Mouse (Mus musculus): ENCODE data around the gene Stxbp6. TPM values are rescaled to one million over a fixed set of nuclear protein-coding genes. Genes with fewer than 3 reads are reported as not detected.

Stxbp6 gene
- total and polyA plus RNA-seq, 3 experiments = not detected

- Histone ChIP-seq H3K9me3 (replicated peaks; ENCODE audit: insufficient read depth, low read length) (no peaks in the 10 kb centered on the region), H3K27ac (ENCODE audit: control insufficient read depth, low read depth, low read length) (no peak overlapping the region), H3K4me1 (ENCODE audit: control insufficient read depth in 1 of 2, insufficient read depth in 2 of 2, low read length in 2 of 2) (no peaks in the 10 kb centered on the region), H3K27me3 (ENCODE audit: control insufficient read depth in 1 of 2, insufficient read depth in 2 of 2, low read length in 2 of 2) (no peaks in the 10 kb centered on the region), H3K9ac (ENCODE audit: control insufficient read depth, low read depth, low read length, poor library complexity, severe bottlenecking) (no peak overlapping the region), H3K4me3 (ENCODE audit: control insufficient read depth in 1 of 2, insufficient read depth in 1 of 2, low read depth in 2 of 2, low read length in 2 of 2) (no peak overlapping the region), H3K36me3 (ENCODE audit: control insufficient read depth in 1 of 2, insufficient read depth in 2 of 2, low read length in 2 of 2) (no peaks in the 10 kb centered on the region), H3K79me2 (ENCODE audit: control insufficient read depth, insufficient read depth, low read length, poor library complexity) (no peaks in the 10 kb centered on the region)
- TF ChIP-seq USF1 (IDR thresholded peaks at IDR 0.05; ENCODE audit: low read depth, low read length) (no peak), MYC (IDR thresholded peaks at IDR 0.05; ENCODE audit: low read depth, low read length) (no peak), UBTF (IDR thresholded peaks at IDR 0.05; ENCODE audit: borderline replicate concordance, insufficient read depth, low read depth, low read length) (no peak), NELFE (IDR thresholded peaks at IDR 0.05; ENCODE audit: low read depth, low read length) (no peak), EP300 (IDR thresholded peaks at IDR 0.05; ENCODE audit: low read depth in 1 of 2, low read length in 2 of 2) (no peak), KAT2A (conservative IDR thresholded peaks at IDR 0.05; ENCODE audit: low read depth, low read length) (no peak), HCFC1 (IDR thresholded peaks at IDR 0.05; ENCODE audit: low read depth, low read length) (no peak)
- DNase-seq (ENCODE audit: low read depth, low spot score) = no peak
These were observed 209.1 kb downstream of the Stxbp6 start for GRCm38 (mm10) chr12:44865442-44865841.

- Histone ChIP-seq H3K9ac (ENCODE audit: control insufficient read depth, low read depth, low read length, poor library complexity, severe bottlenecking) (no peak overlapping the region), H3K4me3 (ENCODE audit: control insufficient read depth in 1 of 2, insufficient read depth in 1 of 2, low read depth in 2 of 2, low read length in 2 of 2) (no peak overlapping the region), H3K79me2 (ENCODE audit: control insufficient read depth, insufficient read depth, low read length, poor library complexity) (no peaks in the 10 kb centered on the region), H3K4me1 (ENCODE audit: control insufficient read depth in 1 of 2, insufficient read depth in 2 of 2, low read length in 2 of 2) (no peaks in the 10 kb centered on the region), H3K27ac (ENCODE audit: control insufficient read depth, low read depth, low read length) (no peak overlapping the region), H3K27me3 (ENCODE audit: control insufficient read depth in 1 of 2, insufficient read depth in 2 of 2, low read length in 2 of 2) (no peaks in the 10 kb centered on the region), H3K36me3 (ENCODE audit: control insufficient read depth in 1 of 2, insufficient read depth in 2 of 2, low read length in 2 of 2) (no peaks in the 10 kb centered on the region), H3K9me3 (replicated peaks; ENCODE audit: insufficient read depth, low read length) (no peaks in the 10 kb centered on the region)
- TF ChIP-seq POLR2AphosphoS5 (IDR thresholded peaks at IDR 0.05; ENCODE audit: borderline replicate concordance, low read depth, low read length) (no peak), MYC (IDR thresholded peaks at IDR 0.05; ENCODE audit: low read depth, low read length) (no peak), USF1 (IDR thresholded peaks at IDR 0.05; ENCODE audit: low read depth, low read length) (no peak), ZC3H11A (IDR thresholded peaks at IDR 0.05; ENCODE audit: low read depth, low read length) (no peak), GABPA (IDR thresholded peaks at IDR 0.05; ENCODE audit: low read depth, low read length) (no peak), MEF2A (IDR thresholded peaks at IDR 0.05; ENCODE audit: extremely low read depth, insufficient replicate concordance, low read depth, low read length, poor library complexity, severe bottlenecking) (no peak), SIN3A (IDR thresholded peaks at IDR 0.05; ENCODE audit: low read length) (no peak), ELF1 (IDR thresholded peaks at IDR 0.05; ENCODE audit: low read depth, low read length) (no peak), RAD21 (IDR thresholded peaks at IDR 0.05; ENCODE audit: low read depth, low read length) (no peak), RCOR1 (IDR thresholded peaks at IDR 0.05; ENCODE audit: low read depth, low read length) (no peak), MAFK (IDR thresholded peaks at IDR 0.05; ENCODE audit: borderline replicate concordance, low read depth, low read length) (no peak), SMC3 (IDR thresholded peaks at IDR 0.05; ENCODE audit: low read depth, low read length) (no peak), NRF1 (IDR thresholded peaks at IDR 0.05; ENCODE audit: insufficient read depth, low read depth, low read length, poor library complexity, severe bottlenecking) (no peak), POLR2AphosphoS2 (IDR thresholded peaks at IDR 0.05; ENCODE audit: low read length) (no peak)
- no peak for DNase-seq (ENCODE audit: low read depth, low spot score)
These were observed 215.1 kb downstream of the Stxbp6 start for GRCm38 (mm10) chr12:44859454-44859853.
